Mouse (Mus musculus): ENCODE measurements at regions not wholly inside any gene's neighbourhood (a gene's known extent, or its start where the extent isn't known, plus 50 kb on each side); places are given as distances from the start of the nearest gene placed in this dataset.

DNA sequence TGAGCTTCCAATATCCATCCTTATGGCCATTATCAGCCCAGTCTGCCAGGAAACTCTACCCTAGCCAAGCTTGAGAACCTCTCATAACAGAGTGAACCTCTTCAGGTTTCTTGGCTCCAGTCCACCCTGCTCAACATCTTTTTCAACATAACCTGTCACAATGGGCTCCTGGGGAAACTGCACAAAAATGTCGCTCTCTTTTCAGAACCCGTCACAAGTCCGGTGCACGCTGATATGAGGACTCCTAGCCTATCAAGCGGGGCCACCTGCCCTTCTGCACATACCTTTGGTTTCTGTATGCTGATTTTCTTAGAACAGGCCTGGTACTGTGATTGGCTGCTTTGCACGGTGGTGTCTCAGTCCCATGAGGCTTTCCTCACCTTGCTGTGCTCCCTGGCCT is 216.9 kb downstream of the Pik3r1 start:
- Histone ChIP-seq H3K36me3 (ENCODE audit: control insufficient read depth, insufficient read depth) (no peaks in the 10 kb centered on the region), H3K4me2 (replicated peaks; ENCODE audit: low read depth) (no peak overlapping the region), H3K27ac (ENCODE audit: low read depth, low read length) (no peak overlapping the region), H3K4me1 (replicated peaks; ENCODE audit: control insufficient read depth, insufficient read depth, low read length) (no peaks in the 10 kb centered on the region), H3K4me3 (ENCODE audit: low read depth, low read length) (no peak overlapping the region), H3K9ac (ENCODE audit: low read depth, low read length) (no peak overlapping the region), H3K9me3 (ENCODE audit: control insufficient read depth) (no peaks in the 10 kb centered on the region), H3K27me3 (replicated peaks; ENCODE audit: control insufficient read depth, insufficient read depth, low read length) (no peaks in the 10 kb centered on the region)
- TF ChIP-seq CTCF (IDR thresholded peaks at IDR 0.05; ENCODE audit: low read depth): no peak
- WGBS: 94% methylated on average over 6 of the region's 6 CpGs
- no peak for ATAC-seq

DNA sequence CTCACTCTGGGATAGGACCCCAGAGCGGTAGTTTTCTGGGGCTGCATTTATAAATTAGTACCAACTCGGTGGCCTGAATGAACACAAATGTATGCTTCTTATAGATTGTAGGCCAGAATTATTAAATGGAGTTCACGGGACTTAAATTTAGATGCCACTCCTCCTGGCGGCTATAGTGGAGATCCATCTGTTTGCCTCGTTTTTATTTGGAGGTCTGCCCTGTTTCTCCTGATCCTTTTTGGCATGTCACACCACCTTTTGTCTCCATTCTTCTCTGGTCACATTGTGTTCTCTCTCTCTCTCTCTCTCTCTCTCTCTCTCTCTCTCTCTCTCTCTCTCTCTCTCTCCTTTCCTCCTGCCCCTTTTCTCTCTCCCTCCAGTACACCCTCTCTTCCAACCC is 217.5 kb downstream of the Pik3r1 start:
- no peak overlapping the region for H3K4me3 ChIP-seq (ENCODE audit: low read depth, low read length)
- no peaks in the 10 kb centered on the region for H3K27me3 ChIP-seq (replicated peaks; ENCODE audit: control insufficient read depth, insufficient read depth, low read length)
- no peaks in the 10 kb centered on the region for H3K36me3 ChIP-seq (ENCODE audit: control insufficient read depth, insufficient read depth)
- H3K27ac ChIP-seq (ENCODE audit: low read depth, low read length): no peak overlapping the region
- H3K4me1 ChIP-seq (replicated peaks; ENCODE audit: control insufficient read depth, insufficient read depth, low read length): no peaks in the 10 kb centered on the region
- no peak overlapping the region for H3K9ac ChIP-seq (ENCODE audit: low read depth, low read length)
- ATAC-seq: no peak
- TF ChIP-seq CTCF (IDR thresholded peaks at IDR 0.05; ENCODE audit: low read depth): no peak
- H3K9me3 ChIP-seq (ENCODE audit: control insufficient read depth): no peaks in the 10 kb centered on the region
- H3K4me2 ChIP-seq (replicated peaks; ENCODE audit: low read depth): no peak overlapping the region
- WGBS: 81% methylated on average over 5 of the region's 5 CpGs

DNA sequence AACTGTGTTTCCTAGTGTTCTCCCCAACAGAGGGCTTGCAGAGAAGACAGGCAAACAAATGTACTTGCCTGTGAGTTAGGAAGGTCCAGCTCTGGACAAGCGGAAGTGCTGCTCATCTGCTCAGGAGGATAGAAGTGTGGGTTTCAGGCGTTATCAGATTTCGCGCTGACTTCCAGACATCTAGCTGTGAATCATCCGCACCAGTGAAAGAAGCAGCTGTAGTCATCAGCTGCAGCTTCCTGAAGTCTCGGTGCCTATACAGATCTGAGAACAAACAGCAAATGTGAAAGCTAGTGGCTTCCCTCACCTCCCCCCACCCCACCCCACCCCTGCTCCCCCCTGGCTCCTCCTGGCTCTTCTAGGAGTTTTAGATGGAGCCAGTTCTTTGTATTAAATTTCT is 220.1 kb downstream of the Pik3r1 start:
- TF ChIP-seq CTCF (IDR thresholded peaks at IDR 0.05; ENCODE audit: low read depth): no peak
- no peak overlapping the region for H3K27ac ChIP-seq (ENCODE audit: low read depth, low read length)
- WGBS: 40% methylated on average over 6 of the region's 6 CpGs
- H3K9ac ChIP-seq (ENCODE audit: low read depth, low read length): no peak overlapping the region
- no peaks in the 10 kb centered on the region for H3K9me3 ChIP-seq (ENCODE audit: control insufficient read depth)
- H3K4me2 ChIP-seq (replicated peaks; ENCODE audit: low read depth): no peak overlapping the region
- H3K4me3 ChIP-seq (ENCODE audit: low read depth, low read length): no peak overlapping the region
- no peak for ATAC-seq
- H3K4me1 ChIP-seq (replicated peaks; ENCODE audit: control insufficient read depth, insufficient read depth, low read length): no peaks in the 10 kb centered on the region
- H3K36me3 ChIP-seq (ENCODE audit: control insufficient read depth, insufficient read depth): no peaks in the 10 kb centered on the region
- H3K27me3 ChIP-seq (replicated peaks; ENCODE audit: control insufficient read depth, insufficient read depth, low read length): no peaks in the 10 kb centered on the region

DNA sequence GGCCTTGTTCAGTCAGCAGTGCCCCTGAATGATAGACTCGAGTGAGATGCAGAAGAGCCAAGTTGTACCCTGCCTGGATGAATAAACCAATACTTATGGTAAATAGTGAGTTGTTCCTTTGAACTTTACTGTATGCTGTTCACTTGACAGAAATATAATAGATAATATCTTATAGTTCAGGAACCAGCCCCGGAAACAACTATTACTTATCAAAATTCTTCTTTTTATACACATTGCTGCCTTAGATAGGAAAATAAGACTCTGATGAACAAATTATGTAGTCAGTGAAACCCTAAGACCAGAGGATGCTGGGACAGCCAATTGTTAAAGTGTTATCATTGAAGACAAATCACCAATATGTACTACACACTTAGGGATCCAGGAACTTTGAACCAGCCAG is 220.7 kb downstream of the Pik3r1 start:
- H3K27me3 ChIP-seq (replicated peaks; ENCODE audit: control insufficient read depth, insufficient read depth, low read length): no peaks in the 10 kb centered on the region
- no peak for TF ChIP-seq CTCF (IDR thresholded peaks at IDR 0.05; ENCODE audit: low read depth)
- ATAC-seq: no peak
- H3K4me1 ChIP-seq (replicated peaks; ENCODE audit: control insufficient read depth, insufficient read depth, low read length): no peaks in the 10 kb centered on the region
- WGBS: 72% methylated on average over 2 of the region's 2 CpGs
- no peaks in the 10 kb centered on the region for H3K9me3 ChIP-seq (ENCODE audit: control insufficient read depth)
- no peak overlapping the region for H3K4me3 ChIP-seq (ENCODE audit: low read depth, low read length)
- no peak overlapping the region for H3K4me2 ChIP-seq (replicated peaks; ENCODE audit: low read depth)
- H3K9ac ChIP-seq (ENCODE audit: low read depth, low read length): no peak overlapping the region
- H3K36me3 ChIP-seq (ENCODE audit: control insufficient read depth, insufficient read depth): no peaks in the 10 kb centered on the region
- no peak overlapping the region for H3K27ac ChIP-seq (ENCODE audit: low read depth, low read length)

DNA sequence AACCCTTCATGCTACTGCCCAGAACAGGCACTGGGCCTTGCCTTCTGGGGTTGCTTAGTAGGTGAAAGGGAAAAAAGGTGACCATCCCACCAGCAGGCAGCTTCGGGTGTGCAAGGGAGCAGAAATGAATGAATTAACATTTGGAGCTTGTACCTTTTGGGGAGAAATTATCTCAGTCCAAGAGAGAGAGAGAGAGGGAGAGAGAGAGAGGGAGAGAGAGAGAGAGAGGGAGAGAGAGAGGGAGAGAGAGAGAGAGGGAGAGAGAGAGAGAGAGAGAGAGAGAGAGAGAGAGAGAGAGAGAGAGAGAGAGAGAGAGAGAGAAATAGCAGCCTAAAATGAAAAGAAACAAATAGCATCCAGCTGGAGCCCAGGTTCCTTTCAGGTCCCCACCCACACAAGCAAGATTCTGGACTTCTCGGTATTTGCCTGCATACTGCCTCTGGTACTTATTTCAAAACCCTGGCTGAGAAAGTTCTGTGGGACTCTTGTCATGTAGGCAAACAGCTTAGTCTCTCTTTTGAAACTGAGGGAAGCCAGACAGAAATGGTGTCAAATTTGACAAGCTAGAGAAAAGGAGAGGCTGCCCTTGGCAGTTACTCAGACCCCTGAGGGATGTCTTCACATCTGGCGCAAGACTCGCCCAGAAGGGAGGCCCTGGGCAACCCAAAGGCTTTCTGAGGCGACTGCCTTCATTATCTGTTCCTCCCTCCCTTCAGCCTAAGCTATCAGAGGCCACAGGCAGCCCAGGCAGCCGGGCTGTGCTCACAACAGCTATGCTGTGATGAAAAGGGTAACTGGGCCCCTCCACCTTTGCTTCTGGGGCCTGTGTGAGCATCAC is 222.5 kb downstream of the Pik3r1 start:
- Histone ChIP-seq H3K9ac (ENCODE audit: low read depth, low read length) (no peak overlapping the region), H3K27me3 (replicated peaks; ENCODE audit: control insufficient read depth, insufficient read depth, low read length) (no peaks in the 10 kb centered on the region), H3K4me1 (replicated peaks; ENCODE audit: control insufficient read depth, insufficient read depth, low read length) (no peaks in the 10 kb centered on the region), H3K36me3 (ENCODE audit: control insufficient read depth, insufficient read depth) (no peaks in the 10 kb centered on the region), H3K9me3 (ENCODE audit: control insufficient read depth) (no peaks in the 10 kb centered on the region), H3K4me3 (ENCODE audit: low read depth, low read length) (no peak overlapping the region), H3K4me2 (replicated peaks; ENCODE audit: low read depth) (no peak overlapping the region), H3K27ac (ENCODE audit: low read depth, low read length) (no peak overlapping the region)
- no peak for TF ChIP-seq CTCF (IDR thresholded peaks at IDR 0.05; ENCODE audit: low read depth)
- ATAC-seq: 0 out of 2 replicates have a peak, but pooled peaks have one; percentile 25
- WGBS: 48% methylated on average over 6 of the region's 6 CpGs

DNA sequence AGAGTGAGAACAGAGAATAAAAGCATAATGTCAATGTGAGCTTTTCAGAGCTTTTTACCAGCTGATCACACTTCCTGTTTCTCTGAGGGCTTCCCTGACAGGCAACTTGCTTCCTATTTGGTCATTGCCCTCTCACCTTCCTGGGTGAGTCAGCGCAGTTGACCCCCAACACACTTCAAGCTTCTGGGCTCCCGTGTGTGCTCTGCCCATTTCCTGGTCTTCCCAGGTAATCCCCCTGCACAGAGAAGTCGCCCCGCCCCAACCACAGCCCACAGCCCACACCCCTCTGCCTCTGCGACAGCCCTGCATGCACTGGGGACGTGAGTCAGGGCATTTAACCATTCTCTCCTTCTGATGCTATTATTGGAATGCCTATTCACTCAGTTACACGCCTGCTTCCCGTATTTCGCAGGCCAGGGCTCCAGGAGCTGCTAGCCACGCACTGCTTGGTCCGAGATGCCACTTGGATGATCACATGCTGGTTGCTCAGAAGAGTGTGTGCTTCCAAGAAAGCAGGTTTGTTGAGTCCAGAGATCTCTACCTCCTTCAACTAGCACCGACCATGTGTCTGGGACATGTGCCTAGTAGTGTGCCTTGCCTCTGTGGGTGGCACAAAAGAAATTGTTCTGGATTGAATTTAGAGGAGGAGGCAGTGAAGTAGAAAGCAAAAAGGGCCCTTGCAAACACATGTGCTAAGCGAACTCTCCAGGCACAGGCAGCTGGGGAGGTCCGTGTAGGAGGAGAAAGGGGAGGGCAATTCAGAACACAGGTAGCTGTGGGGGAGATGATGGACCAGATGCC is 227.4 kb downstream of the Pik3r1 start:
- WGBS: 37% methylated on average over 14 of the region's 14 CpGs
- Histone ChIP-seq H3K27ac (ENCODE audit: low read depth, low read length) (no peak overlapping the region), H3K36me3 (ENCODE audit: control insufficient read depth, insufficient read depth) (no peaks in the 10 kb centered on the region), H3K4me2 (replicated peaks; ENCODE audit: low read depth) (0 out of 2 replicates have a peak overlapping the region, but pooled peaks have one; percentile 2), H3K4me1 (replicated peaks; ENCODE audit: control insufficient read depth, insufficient read depth, low read length) (no peaks in the 10 kb centered on the region), H3K4me3 (ENCODE audit: low read depth, low read length) (no peak overlapping the region), H3K9ac (ENCODE audit: low read depth, low read length) (no peak overlapping the region), H3K9me3 (ENCODE audit: control insufficient read depth) (no peaks in the 10 kb centered on the region), H3K27me3 (replicated peaks; ENCODE audit: control insufficient read depth, insufficient read depth, low read length) (no peaks in the 10 kb centered on the region)
- peak; percentile 38; the same call in 1 of the 2 replicates for ATAC-seq
- no peak for TF ChIP-seq CTCF (IDR thresholded peaks at IDR 0.05; ENCODE audit: low read depth)

Data from intestine, postnatal 0 days (tissue).